Mouse (Mus musculus): ENCODE data around the gene Gtf2f2. TPM values are rescaled to one million over a fixed set of nuclear protein-coding genes. Genes with fewer than 3 reads are reported as not detected.
"Not testable (repeated sequence)": the region's sequence is repeated elsewhere in the genome, so short reads cannot be mapped to it uniquely, and the experiment has no call there.

The Gtf2f2 gene
- polyA plus RNA-seq, 1 experiment from 2014 or later: 55.7 TPM

DNA sequence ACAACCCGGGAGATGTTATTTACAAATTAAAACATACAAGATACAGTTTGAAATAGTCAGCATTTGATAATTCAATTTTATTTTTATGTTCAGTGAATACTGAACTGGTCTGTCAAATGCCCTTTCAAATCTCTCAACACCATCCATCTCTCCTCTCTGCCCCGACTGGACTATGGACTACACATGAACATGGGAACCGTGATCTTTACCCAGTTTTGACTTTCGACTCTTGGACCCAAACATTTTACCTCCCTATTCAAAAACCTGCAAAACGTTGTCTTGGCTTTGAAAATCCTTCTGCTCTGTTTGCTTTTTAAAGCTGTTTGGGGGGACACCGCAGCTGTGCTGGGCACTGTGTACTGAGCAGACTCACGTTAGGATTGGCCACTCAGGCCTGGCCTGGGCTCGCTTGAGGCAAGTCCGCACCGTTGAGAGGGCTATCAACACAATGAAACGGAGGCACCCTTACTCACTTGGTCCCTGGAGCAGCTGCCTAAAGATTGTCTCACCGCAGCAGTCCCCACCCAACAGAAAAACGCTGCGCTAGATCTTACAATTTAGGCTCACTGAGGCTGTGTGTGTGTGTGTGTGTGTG lies 140.8 kb downstream of the Gtf2f2 start:
- Histone ChIP-seq H3K9me3 (peaks cover 3% of the 10 kb centered on the region), H3K36me3 (replicated peaks) (no peaks in the 10 kb centered on the region), H3K4me1 (peaks cover 9% of the 10 kb centered on the region), H3K4me3 (no peak overlapping the region), H3K27me3 (replicated peaks; ENCODE audit: low read depth, poor library complexity, severe bottlenecking) (no peaks in the 10 kb centered on the region; the same call in 1 of the 2 replicates), H3K27ac (replicated peaks) (no peak overlapping the region)
- no peak for DNase-seq (ENCODE audit: low spot score)
- WGBS: 80% methylated on average over 14 of the region's 14 CpGs

DNA sequence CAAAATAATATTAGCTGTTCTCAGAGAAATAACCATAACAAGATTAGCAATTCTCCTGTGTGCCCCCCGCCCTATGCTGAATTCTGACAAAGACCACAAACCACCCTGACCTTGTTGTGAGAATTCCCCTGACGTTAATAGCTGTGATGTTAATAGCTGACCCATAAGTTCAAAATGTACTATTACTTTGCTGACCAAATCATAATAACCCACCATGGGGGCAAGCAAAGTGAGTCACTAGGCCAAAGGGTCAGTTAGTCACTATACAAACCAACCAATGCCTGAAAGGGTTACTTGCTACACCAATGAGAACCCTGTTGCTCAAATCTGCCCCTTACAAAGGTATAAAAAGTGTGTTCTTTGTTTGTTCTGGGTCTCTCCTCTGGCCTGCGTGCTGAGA lies 142.6 kb downstream of the Gtf2f2 start:
- not testable (repeated sequence) for H3K27me3 ChIP-seq (replicated peaks; ENCODE audit: low read depth, poor library complexity, severe bottlenecking); H3K36me3 ChIP-seq (replicated peaks); H3K4me3 ChIP-seq; H3K9me3 ChIP-seq; DNase-seq (ENCODE audit: low spot score); H3K27ac ChIP-seq (replicated peaks)
- H3K4me1 ChIP-seq: peaks cover 21% of the 10 kb centered on the region
- 72% methylated on average over 3 of the region's 3 CpGs for WGBS

DNA sequence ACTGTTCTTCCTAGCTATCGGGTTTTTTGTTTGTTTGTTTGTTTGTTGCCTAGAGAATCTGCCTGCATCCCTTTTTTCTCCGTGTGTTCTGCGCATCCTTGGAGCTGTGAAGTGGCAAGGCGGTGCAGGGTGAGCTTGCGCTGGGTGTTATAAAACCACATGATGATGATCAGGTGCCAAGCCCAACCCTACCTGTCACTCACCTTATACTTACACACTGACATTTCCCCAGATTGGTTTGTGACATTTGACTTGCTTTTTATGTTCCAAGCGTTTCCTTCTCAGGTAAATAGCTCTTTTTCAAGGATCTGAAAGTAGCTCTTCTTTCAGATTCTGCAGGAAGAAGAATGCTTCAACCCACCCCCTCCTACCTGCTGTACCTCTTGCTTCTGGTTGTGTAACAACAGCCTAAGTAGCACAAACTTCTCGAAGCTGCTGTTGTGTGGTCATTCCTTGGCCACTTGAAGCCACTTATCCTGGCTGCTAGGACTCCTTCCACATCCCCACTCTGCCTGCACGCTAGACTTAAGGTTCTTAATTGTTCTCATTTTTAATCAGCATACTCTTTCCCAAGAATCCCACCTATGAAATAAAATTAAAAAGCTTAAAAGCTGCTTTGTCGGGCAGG lies 143.8 kb downstream of the Gtf2f2 start:
- H3K4me1 ChIP-seq: peaks cover 21% of the 10 kb centered on the region
- WGBS: 80% methylated on average over 9 of the region's 9 CpGs
- H3K4me3 ChIP-seq: no peak overlapping the region
- H3K9me3 ChIP-seq: peaks cover 7% of the 10 kb centered on the region
- H3K27me3 ChIP-seq (replicated peaks; ENCODE audit: low read depth, poor library complexity, severe bottlenecking): no peaks in the 10 kb centered on the region
- H3K27ac ChIP-seq (replicated peaks): no peak overlapping the region
- H3K36me3 ChIP-seq (replicated peaks): no peaks in the 10 kb centered on the region
- DNase-seq (ENCODE audit: low spot score): no peak

DNA sequence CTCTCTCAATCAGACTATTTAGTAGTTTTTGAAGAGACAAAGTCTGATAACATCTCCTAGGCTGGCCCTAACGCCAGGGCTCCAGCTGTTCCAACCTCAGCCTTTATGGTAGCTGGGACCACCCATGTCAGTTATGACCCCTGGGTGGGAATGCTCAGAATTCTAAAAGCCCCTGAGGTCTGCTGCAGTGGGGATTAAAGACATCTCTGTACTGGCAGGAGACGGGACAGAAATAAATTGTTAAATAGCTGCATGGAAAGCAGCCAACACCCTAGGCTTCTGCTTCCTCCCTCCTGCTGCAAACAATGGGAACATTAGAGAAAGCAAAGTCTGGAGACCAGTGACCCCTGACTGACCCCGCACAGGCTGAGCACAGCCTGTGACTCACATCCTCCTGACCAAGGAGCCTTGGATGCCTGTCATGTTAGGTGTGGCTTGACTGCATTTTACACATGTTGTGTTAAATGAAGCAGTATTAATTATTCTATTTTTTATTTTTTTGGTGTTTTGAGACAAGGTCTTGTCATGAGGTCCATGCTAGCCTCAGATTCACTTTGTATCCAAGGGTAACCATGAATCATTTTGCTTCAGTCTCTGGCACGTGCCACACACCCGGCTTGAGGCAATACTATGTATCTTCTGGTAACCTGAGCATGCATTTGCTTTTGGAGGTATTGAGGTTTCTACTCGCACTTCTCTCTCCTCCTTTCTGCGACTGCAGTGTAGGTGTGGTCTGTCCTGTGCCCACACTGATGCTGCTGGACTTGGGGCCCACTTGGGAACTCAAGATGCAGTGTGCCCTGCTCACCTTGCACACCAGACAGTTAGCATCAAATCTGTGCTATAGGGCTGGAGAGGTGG lies 146.9 kb downstream of the Gtf2f2 start:
- H3K27me3 ChIP-seq (replicated peaks; ENCODE audit: low read depth, poor library complexity, severe bottlenecking): no peaks in the 10 kb centered on the region
- 24% methylated on average over 7 of the region's 7 CpGs for WGBS
- H3K36me3 ChIP-seq (replicated peaks): no peaks in the 10 kb centered on the region
- peaks cover 12% of the 10 kb centered on the region for H3K4me1 ChIP-seq
- peak; percentile 74 for DNase-seq (ENCODE audit: low spot score)
- 0 out of 2 replicates have a peak, but pooled peaks cover 5% of the 10 kb centered on the region for H3K9me3 ChIP-seq
- H3K4me3 ChIP-seq: no peak overlapping the region
- peak overlapping the region; percentile 66 for H3K27ac ChIP-seq (replicated peaks)

DNA sequence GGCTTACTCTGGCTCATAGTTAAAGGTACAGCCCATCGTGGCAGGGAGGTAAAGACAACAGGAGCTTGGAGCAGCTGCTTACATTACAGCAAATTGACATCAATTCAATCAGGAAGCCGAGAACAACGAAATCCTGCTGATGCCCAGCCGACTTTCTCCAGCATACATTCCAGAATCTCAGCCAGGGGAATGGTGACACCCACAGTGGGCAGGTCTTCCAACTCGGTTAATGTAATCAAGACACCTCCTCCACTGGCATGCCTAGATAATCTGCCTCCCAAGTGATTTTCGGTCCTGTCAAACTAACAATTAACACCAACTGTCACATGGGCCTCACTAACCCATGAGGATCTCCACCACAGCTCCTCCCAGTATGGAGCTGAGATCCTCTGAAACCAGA lies 148.0 kb downstream of the Gtf2f2 start:
- Histone ChIP-seq H3K36me3 (replicated peaks) (no peaks in the 10 kb centered on the region), H3K27me3 (replicated peaks; ENCODE audit: low read depth, poor library complexity, severe bottlenecking) (no peaks in the 10 kb centered on the region), H3K4me3 (no peak overlapping the region), H3K4me1 (peaks cover 12% of the 10 kb centered on the region), H3K27ac (replicated peaks) (no peak overlapping the region), H3K9me3 (0 out of 2 replicates have a peak, but pooled peaks cover 5% of the 10 kb centered on the region)
- WGBS: 94% methylated on average over 6 of the region's 6 CpGs
- no peak for DNase-seq (ENCODE audit: low spot score)

DNA sequence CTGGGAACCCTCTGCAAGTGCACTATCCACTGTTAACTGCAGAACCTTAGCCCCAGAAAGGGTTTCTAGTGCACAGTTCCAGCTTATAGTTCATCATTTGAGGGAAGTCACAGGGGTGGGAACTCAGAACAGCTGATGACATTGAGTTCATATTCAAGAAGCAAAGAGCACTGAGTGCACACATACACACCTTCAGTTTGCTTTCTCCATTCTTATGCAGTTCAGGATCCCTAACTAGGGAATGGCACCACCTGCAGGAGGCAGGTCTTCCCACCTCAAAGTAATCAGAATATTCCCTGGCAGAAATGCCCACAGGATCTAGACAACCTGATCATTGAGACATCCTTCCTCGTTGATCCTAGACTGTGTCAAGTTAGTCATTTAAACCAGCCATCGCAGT lies 151.0 kb downstream of the Gtf2f2 start:
- WGBS: 88% methylated on average over 2 of the region's 2 CpGs
- DNase-seq (ENCODE audit: low spot score): no peak

DNA sequence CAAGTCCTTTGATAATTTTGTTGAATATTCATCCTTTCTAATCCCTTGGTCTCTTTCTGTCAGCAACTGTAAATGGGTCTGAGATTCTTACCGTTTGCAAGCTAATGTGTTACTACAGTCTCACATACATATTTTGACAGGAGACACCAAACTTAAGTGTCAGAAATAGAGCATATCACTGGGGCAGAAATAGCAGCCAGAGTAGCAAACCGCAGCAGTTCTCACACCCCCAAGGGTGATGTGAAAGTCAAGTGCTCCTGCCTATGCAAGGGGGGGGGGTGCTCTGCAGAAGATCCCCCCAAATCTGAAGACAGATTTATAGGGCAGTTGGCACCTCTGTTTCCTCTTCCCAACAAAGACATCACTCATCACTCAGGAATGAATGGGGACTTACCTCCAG lies 152.5 kb downstream of the Gtf2f2 start:
- 76% methylated on average over 2 of the region's 2 CpGs for WGBS
- no peak for DNase-seq (ENCODE audit: low spot score)
- H3K36me3 ChIP-seq (replicated peaks): peaks cover 13% of the 10 kb centered on the region

More for the DNA sequence above, 151.0 kb downstream of the Gtf2f2 start:
- no peaks in the 10 kb centered on the region for H3K27me3 ChIP-seq (replicated peaks; ENCODE audit: low read depth, poor library complexity, severe bottlenecking)
- H3K4me1 ChIP-seq: peaks cover 16% of the 10 kb centered on the region
- no peaks in the 10 kb centered on the region for H3K36me3 ChIP-seq (replicated peaks)
- no peak overlapping the region for H3K4me3 ChIP-seq
- 0 out of 2 replicates have a peak, but pooled peaks cover 5% of the 10 kb centered on the region for H3K9me3 ChIP-seq
- H3K27ac ChIP-seq (replicated peaks): no peak overlapping the region

DNA sequence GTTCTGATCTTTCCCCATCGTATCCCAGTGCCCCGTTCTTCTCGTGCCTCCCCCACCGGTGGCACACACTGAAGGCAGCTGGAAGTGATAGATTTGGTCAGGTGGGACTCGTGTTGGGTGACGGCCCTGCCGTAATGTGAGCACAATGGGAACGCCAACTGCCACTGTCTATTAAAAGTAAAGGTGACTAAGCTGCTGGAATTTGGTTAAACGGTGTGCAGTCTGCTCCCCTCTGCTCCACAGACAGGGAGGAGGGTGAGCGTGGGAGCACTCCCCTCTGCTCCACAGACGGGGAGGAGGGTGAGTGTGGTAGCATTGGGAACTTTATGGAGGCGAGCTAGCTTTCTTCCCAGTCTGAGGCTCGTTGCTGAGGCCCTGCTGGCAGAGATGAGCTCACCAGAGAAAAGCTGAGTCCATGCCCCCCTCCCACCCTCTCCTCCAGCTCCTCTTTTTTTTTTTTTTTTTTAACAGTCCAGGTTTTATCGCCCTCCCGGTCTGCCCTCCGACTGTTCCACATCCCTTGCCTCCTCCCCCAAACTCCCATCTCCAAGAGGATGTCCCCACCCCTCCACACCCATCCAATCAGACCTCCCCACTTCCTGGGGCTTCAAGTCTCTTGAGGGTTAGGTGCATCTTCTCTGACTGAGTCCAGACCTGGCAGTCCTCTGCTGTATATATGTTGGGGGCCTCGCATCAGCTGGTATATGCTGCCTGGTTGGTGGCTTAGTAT lies 155.2 kb downstream of the Gtf2f2 start:
- H3K4me3 ChIP-seq: no peak overlapping the region
- no peaks in the 10 kb centered on the region for H3K9me3 ChIP-seq
- peak; percentile 18 for DNase-seq (ENCODE audit: low spot score)
- H3K36me3 ChIP-seq (replicated peaks): peaks cover 40% of the 10 kb centered on the region
- H3K4me1 ChIP-seq: peaks cover 6% of the 10 kb centered on the region; the same call in 1 of the 2 replicates
- WGBS: 58% methylated on average over 17 of the region's 17 CpGs
- H3K27ac ChIP-seq (replicated peaks): no peak overlapping the region
- H3K27me3 ChIP-seq (replicated peaks; ENCODE audit: low read depth, poor library complexity, severe bottlenecking): no peaks in the 10 kb centered on the region

More for the DNA sequence above, 152.5 kb downstream of the Gtf2f2 start:
- H3K4me3 ChIP-seq: no peak overlapping the region
- 0 out of 2 replicates have a peak, but pooled peaks cover 5% of the 10 kb centered on the region for H3K9me3 ChIP-seq
- peaks cover 4% of the 10 kb centered on the region for H3K4me1 ChIP-seq
- no peaks in the 10 kb centered on the region for H3K27me3 ChIP-seq (replicated peaks; ENCODE audit: low read depth, poor library complexity, severe bottlenecking)
- no peak overlapping the region for H3K27ac ChIP-seq (replicated peaks)

DNA sequence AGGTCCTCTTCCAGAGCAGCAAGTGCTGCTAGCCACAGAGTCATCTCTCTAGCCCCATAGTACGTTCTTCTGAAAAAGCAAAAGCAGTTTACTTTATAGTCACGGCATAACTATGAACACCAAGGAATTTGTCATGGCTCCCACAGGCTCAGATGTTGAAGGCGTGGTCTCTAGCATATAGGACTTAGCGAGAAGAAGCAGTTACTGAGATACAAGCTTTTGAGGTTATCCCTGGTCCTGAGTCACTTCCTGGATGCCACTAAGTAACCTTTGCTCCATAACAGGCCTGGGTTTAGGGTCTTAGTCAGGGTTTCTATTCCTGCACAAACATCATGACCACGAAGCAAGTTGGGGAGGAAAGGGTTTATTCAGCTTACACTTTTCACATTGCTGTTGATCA lies 158.6 kb downstream of the Gtf2f2 start:
- Histone ChIP-seq H3K4me3 (no peak overlapping the region), H3K27me3 (replicated peaks; ENCODE audit: low read depth, poor library complexity, severe bottlenecking) (no peaks in the 10 kb centered on the region), H3K9me3 (no peaks in the 10 kb centered on the region), H3K36me3 (replicated peaks) (peaks cover 75% of the 10 kb centered on the region), H3K27ac (replicated peaks) (no peak overlapping the region), H3K4me1 (peaks cover 19% of the 10 kb centered on the region)
- DNase-seq (ENCODE audit: low spot score): no peak
- 93% methylated on average over 5 of the region's 5 CpGs for WGBS

DNA sequence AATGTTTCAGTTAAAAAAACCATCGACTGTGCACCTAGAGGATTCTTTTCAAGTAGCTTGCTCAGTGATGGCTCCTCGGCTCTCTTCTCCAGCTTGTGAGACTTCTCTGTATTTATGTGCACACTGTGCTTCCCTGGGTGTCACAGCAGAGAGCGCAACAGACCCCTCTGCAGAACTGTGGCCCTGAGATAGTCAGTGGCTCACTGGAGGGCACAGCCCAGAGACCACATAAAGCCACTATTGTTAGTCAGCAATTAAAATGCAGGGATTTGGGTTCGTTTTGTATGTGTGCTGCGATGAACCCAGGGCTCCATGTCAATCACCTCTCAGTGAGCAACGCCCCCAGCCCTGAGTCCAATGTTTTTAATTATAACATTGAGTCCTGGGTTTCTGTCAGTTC lies 159.8 kb downstream of the Gtf2f2 start:
- H3K4me1 ChIP-seq: peaks cover 26% of the 10 kb centered on the region
- WGBS: 39% methylated on average over 6 of the region's 6 CpGs
- H3K36me3 ChIP-seq (replicated peaks): peaks cover 83% of the 10 kb centered on the region
- H3K27me3 ChIP-seq (replicated peaks; ENCODE audit: low read depth, poor library complexity, severe bottlenecking): no peaks in the 10 kb centered on the region
- no peaks in the 10 kb centered on the region for H3K9me3 ChIP-seq
- no peak overlapping the region for H3K4me3 ChIP-seq
- H3K27ac ChIP-seq (replicated peaks): no peak overlapping the region
- DNase-seq (ENCODE audit: low spot score): peak; percentile 30

DNA sequence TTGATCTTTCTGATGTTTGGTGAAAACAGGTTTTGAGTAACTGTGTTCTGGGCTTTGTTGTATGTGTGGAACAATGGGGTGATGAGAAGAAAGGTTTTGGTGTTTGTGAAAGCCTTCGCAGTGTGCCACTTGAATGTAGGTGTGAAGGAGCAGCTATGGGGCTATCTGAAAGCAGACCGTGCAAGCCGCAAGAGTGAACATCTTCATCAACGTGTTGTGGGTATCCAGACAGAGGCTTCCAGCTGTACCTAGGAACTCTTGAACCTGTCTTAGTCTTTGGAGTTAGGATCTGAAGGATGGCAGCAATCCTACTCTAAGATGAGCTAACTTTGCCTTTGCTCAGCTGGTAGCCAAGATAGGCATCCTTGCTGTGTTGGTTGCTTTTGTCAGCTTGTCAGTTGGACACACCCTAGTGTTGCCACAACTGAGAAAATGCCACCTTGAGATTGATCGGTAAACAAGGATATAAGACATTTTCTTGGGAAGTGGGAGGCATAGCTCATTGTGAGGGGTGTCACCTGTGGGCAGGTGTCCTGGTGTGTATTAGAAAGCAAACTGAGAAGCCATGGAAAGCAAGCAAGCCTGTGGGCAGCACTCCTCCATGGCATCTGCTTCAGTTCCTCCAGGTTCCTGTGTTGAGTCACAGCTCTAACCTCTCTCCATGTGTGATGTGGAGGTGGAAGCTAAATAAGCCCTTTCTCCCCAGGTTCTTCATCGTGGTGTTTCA lies 160.7 kb downstream of the Gtf2f2 start:
- WGBS: 85% methylated on average over 6 of the region's 6 CpGs
- H3K9me3 ChIP-seq: no peaks in the 10 kb centered on the region
- H3K4me1 ChIP-seq: peaks cover 22% of the 10 kb centered on the region
- H3K27me3 ChIP-seq (replicated peaks; ENCODE audit: low read depth, poor library complexity, severe bottlenecking): no peaks in the 10 kb centered on the region
- peaks cover 83% of the 10 kb centered on the region for H3K36me3 ChIP-seq (replicated peaks)
- H3K4me3 ChIP-seq: no peak overlapping the region
- no peak overlapping the region for H3K27ac ChIP-seq (replicated peaks)
- no peak for DNase-seq (ENCODE audit: low spot score)

DNA sequence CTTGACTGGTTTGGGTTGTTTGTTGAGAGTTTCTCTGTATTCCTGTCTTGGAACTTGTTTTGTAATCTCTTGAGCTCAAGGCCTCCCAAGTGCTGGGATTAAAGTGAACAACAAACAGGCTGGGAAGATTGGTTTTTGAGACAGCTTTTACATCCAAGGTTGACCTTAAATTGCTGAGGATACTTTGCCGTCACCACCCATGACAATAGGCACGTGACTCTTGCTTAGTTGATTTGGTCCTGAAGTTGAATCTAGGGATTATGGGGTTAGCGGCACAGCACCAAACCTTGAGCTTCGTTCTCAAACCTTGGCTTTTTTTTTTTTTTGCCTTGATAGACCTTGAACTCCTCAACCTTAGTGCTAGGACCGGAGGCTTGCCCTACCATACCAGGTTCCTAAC lies 161.4 kb downstream of the Gtf2f2 start:
- 75% methylated on average over 5 of the region's 5 CpGs for WGBS
- DNase-seq (ENCODE audit: low spot score): no peak

More for the DNA sequence above, 161.4 kb downstream of the Gtf2f2 start:
- peaks cover 24% of the 10 kb centered on the region for H3K4me1 ChIP-seq
- no peak overlapping the region for H3K4me3 ChIP-seq
- H3K27ac ChIP-seq (replicated peaks): no peak overlapping the region
- H3K27me3 ChIP-seq (replicated peaks; ENCODE audit: low read depth, poor library complexity, severe bottlenecking): no peaks in the 10 kb centered on the region
- H3K36me3 ChIP-seq (replicated peaks): peaks cover 80% of the 10 kb centered on the region
- H3K9me3 ChIP-seq: no peaks in the 10 kb centered on the region
